Mouse (Mus musculus) forebrain, embryonic 16.5 days (tissue): Measurements from ENCODE around the gene Gm44790. TPM values are rescaled to one million over a fixed set of nuclear protein-coding genes. Genes with fewer than 3 reads are reported as not detected.

ENCODE experiments used
- ATAC-seq: fragments of 200-750 bp; cut with Nextera tagmentation; 2 replicates; pipeline ENCODE4 v1.8.0; 2017; ENCODE audit warnings: mild to moderate bottlenecking, moderate library complexity
- H3K27ac ChIP-seq: fragments of 300-500 bp; sonication (generic); 2 replicates; pipeline ENCODE4 v1.5.1; 2014; ENCODE audit warnings: low read length, control low read depth
- H3K27me3 ChIP-seq: fragments of 300-500 bp; sonication (generic); replicated peaks from 2 replicates; pipeline ENCODE4 v1.6.1; 2014; ENCODE audit warnings: low read length; ENCODE audit not compliant: control insufficient read depth, insufficient read depth
- H3K36me3 ChIP-seq: fragments of 300-500 bp; sonication (generic); 2 replicates; pipeline ENCODE4 v1.6.1; 2014; ENCODE audit not compliant: control insufficient read depth, insufficient read depth
- H3K4me1 ChIP-seq: fragments of 300-500 bp; sonication (generic); replicated peaks from 2 replicates; pipeline ENCODE4 v1.6.1; 2014; ENCODE audit warnings: low read length; ENCODE audit not compliant: control insufficient read depth, insufficient read depth
- H3K4me2 ChIP-seq: fragments of 300-500 bp; sonication (generic); 2 replicates; pipeline ENCODE4 v1.6.1; 2014; ENCODE audit warnings: mild to moderate bottlenecking, low read length, control low read depth
- H3K4me3 ChIP-seq: fragments of 300-500 bp; sonication (generic); replicated peaks from 2 replicates; pipeline ENCODE4 v1.5.1; 2014; ENCODE audit warnings: mild to moderate bottlenecking, low read length, control low read depth
- H3K9ac ChIP-seq: fragments of 300-500 bp; sonication (generic); replicated peaks from 2 replicates; pipeline ENCODE4 v1.6.1; 2014; ENCODE audit warnings: low read depth, low read length, control low read depth
- H3K9me3 ChIP-seq: fragments of 300-500 bp; sonication (generic); 2 replicates; pipeline ENCODE4 v1.6.1; 2016; ENCODE audit warnings: low read length; ENCODE audit not compliant: control insufficient read depth
- WGBS: fragments of 180-500 bp; shearing (Covaris S2); extraction: QIAGEN DNeasy Blood & Tissue Kit; methylation state at CpG from one replicate; pipeline ENCODE4 v1.1.7; 2014; 5-methylcytosine and 5-hydroxymethylcytosine counted together
- polyA plus RNA-seq: library from polyadenylated mRNA; unstranded; fragments of >200 nt; fragmentation: Nextera tagmentation; extraction: Ambion mirVana; gene quantifications from 2 replicates; pipeline ENCODE4 v1.2.1, GENCODE M21; 2015

Gm44790 gene
- polyA plus RNA-seq, 1 experiment from 2014 or later, result not detected

- H3K4me1 ChIP-seq, result peaks cover 24% of the 10 kb centered on the region
- H3K4me2 ChIP-seq, result no peak overlapping the region
- no peak overlapping the region for H3K27ac ChIP-seq
- no peaks in the 10 kb centered on the region for H3K9me3 ChIP-seq
- H3K36me3 ChIP-seq, result peaks cover 36% of the 10 kb centered on the region
- WGBS, result 89% methylated on average over 1 of the region's 1 CpGs
- no peak for ATAC-seq
- no peak overlapping the region for H3K9ac ChIP-seq
- no peaks in the 10 kb centered on the region for H3K27me3 ChIP-seq
- H3K4me3 ChIP-seq, result no peak overlapping the region
Measured at GRCm38 (mm10) chr6:86393187-86393586, 33.3 kb upstream of the Gm44790 start.

DNA sequence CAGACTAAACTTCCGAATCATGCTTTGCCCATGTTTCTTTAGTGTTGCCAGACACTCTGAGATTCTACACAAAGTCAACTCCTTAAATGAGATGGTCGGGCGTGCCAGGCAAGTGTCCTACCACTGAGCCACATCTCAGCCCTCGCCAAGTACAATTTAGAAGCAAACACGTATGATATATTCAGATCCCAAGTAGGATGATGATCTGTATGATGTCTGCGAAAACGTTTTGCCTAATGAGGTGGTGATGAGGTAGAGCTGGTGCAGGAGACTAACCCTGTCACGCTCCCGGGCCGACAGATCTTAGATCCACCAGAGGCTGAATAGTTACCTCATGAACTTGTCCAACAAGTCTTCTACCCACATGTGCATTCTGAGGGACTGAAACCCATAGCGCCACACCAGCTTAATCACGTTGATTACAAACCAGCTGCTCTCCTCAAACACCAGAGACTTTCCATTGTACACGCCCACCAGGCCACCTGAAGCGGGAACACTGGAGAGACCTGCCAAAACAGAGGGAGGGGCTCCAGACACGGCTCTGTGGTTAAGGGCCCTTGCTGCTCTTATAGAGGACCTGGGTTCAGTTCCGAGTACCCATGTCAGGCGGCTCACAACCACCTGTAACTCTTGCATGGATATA is 32.3 kb upstream of the Gm44790 start:
- Histone ChIP-seq H3K36me3 (peaks cover 26% of the 10 kb centered on the region), H3K4me1 (peaks cover 24% of the 10 kb centered on the region), H3K9ac (no peak overlapping the region), H3K9me3 (no peaks in the 10 kb centered on the region), H3K27ac (no peak overlapping the region), H3K27me3 (no peaks in the 10 kb centered on the region), H3K4me3 (no peak overlapping the region), H3K4me2 (no peak overlapping the region)
- no peak for ATAC-seq
- WGBS, result 90% methylated on average over 17 of the region's 17 CpGs

GRCm38 (mm10) chr6:86395021-86395420 is 31.4 kb upstream of the Gm44790 start:
- no peak for ATAC-seq
- WGBS, result 81% methylated on average over 9 of the region's 9 CpGs
- Histone ChIP-seq H3K36me3 (peaks cover 19% of the 10 kb centered on the region), H3K9me3 (no peaks in the 10 kb centered on the region), H3K4me2 (peak overlapping the region; percentile 64), H3K27me3 (no peaks in the 10 kb centered on the region), H3K27ac (no peak overlapping the region), H3K9ac (no peak overlapping the region), H3K4me3 (peak overlapping the region; percentile 92), H3K4me1 (peaks cover 24% of the 10 kb centered on the region)

- no peak for ATAC-seq
- 18% methylated on average over 10 of the region's 10 CpGs for WGBS
- H3K9me3 ChIP-seq, result no peaks in the 10 kb centered on the region
- H3K4me3 ChIP-seq, result peak overlapping the region; percentile 92
- peaks cover 12% of the 10 kb centered on the region for H3K36me3 ChIP-seq
- peak overlapping the region; percentile 99 for H3K9ac ChIP-seq
- peak overlapping the region; percentile 64 for H3K4me2 ChIP-seq
- peaks cover 28% of the 10 kb centered on the region for H3K4me1 ChIP-seq
- H3K27me3 ChIP-seq, result no peaks in the 10 kb centered on the region
- H3K27ac ChIP-seq, result peak overlapping the region; percentile 91
Measured at GRCm38 (mm10) chr6:86395969-86396368, 30.5 kb upstream of the Gm44790 start.

DNA sequence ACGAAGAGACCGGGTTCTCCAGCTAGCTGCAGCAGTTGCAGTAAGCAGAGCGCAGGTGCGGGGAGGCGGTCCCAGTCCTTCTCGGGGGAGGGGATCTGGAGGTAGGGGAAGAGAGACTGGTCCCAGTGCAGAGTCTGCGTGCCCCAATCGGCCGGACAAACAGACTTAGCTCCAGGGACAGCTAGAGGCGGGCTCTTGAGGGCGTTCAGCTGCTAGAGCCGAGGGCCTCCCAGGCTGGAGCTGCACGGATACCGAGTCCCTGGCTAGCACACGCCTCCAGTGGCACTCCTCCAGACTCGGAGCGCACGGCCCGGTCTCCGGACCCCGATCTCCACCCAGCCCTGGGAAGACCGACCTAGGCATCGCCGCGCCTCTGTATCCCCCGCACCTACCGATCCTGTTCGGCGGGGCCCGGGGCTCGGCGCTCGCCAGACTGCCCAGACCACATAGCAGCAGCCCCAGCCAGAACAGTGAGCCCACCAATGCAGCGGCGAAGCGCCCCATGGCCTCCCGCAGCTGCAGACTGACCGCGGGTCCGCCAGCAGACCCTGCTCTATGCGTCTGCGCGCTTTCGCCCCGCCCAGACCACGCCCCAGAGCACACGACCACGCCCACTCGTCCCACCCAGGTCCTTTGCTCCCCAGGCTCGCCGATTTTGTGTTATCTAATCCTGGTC is 29.7 kb upstream of the Gm44790 start, which contains the start of gene Pcyox1:
Pcyox1 (minus strand) TSS at position 574 of the 676 bp plus-strand sequence.
- no peaks in the 10 kb centered on the region for H3K27me3 ChIP-seq
- H3K9ac ChIP-seq, result peak within 1 kb of the TSS; percentile 99
- H3K4me2 ChIP-seq, result peak within 1 kb of the TSS; percentile 64
- H3K27ac ChIP-seq, result peak within 1 kb of the TSS; percentile 91
- H3K9me3 ChIP-seq, result no peaks in the 10 kb centered on the region
- H3K4me1 ChIP-seq, result peaks cover 29% of the 10 kb centered on the region
- 0% methylated on average over 51 of the region's 51 CpGs for WGBS
- peak within 1 kb of the TSS; percentile 92 for H3K4me3 ChIP-seq
- peaks cover 4% of the 10 kb centered on the region for H3K36me3 ChIP-seq
- peak; percentile 96 for ATAC-seq

GRCm38 (mm10) chr6:86397257-86397980 is 29.0 kb upstream of the Gm44790 start:
- H3K4me1 ChIP-seq, result peaks cover 29% of the 10 kb centered on the region
- H3K9me3 ChIP-seq, result no peaks in the 10 kb centered on the region
- H3K27me3 ChIP-seq, result no peaks in the 10 kb centered on the region
- 5% methylated on average over 14 of the region's 14 CpGs for WGBS
- H3K4me3 ChIP-seq, result peak overlapping the region; percentile 92
- H3K36me3 ChIP-seq, result no peaks in the 10 kb centered on the region
- peak overlapping the region; percentile 64 for H3K4me2 ChIP-seq
- ATAC-seq, result no peak; the same call in 1 of the 2 replicates
- peak overlapping the region; percentile 91 for H3K27ac ChIP-seq
- peak overlapping the region; percentile 99 for H3K9ac ChIP-seq

DNA sequence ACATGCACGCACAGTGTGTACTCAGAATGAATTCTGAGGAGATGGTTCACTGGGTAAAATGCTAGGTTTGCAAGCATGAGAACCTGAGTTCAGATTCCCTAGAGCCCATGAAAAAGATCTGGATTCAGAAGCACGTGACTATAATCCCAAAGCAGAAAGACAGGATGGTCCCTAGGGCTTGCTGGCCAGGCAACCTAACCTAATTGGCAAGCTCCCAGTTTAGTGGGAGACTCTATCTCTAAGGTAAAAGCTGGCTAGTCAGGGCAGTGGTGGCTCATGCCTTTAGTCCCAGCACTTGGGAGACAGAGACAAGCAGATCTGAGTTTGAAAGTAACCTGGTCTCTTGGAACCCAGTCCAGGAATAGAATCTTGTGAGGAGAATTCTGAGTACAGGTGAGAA is 27.5 kb upstream of the Gm44790 start:
- WGBS, result 74% methylated on average over 2 of the region's 2 CpGs

GRCm38 (mm10) chr6:86399995-86400394 is 26.5 kb upstream of the Gm44790 start:
- Histone ChIP-seq H3K4me1 (peaks cover 21% of the 10 kb centered on the region), H3K9me3 (no peaks in the 10 kb centered on the region), H3K4me2 (no peak overlapping the region), H3K36me3 (no peaks in the 10 kb centered on the region), H3K9ac (no peak overlapping the region), H3K4me3 (no peak overlapping the region), H3K27me3 (no peaks in the 10 kb centered on the region), H3K27ac (no peak overlapping the region)
- 87% methylated on average over 2 of the region's 2 CpGs for WGBS
- no peak for ATAC-seq

More for the DNA sequence above, 27.5 kb upstream of the Gm44790 start:
- H3K4me2 ChIP-seq, result no peak overlapping the region
- no peak for ATAC-seq
- H3K4me1 ChIP-seq, result peaks cover 29% of the 10 kb centered on the region
- no peaks in the 10 kb centered on the region for H3K36me3 ChIP-seq
- no peak overlapping the region for H3K9ac ChIP-seq
- H3K27ac ChIP-seq, result no peak overlapping the region
- no peak overlapping the region for H3K4me3 ChIP-seq
- H3K27me3 ChIP-seq, result no peaks in the 10 kb centered on the region
- H3K9me3 ChIP-seq, result no peaks in the 10 kb centered on the region

DNA sequence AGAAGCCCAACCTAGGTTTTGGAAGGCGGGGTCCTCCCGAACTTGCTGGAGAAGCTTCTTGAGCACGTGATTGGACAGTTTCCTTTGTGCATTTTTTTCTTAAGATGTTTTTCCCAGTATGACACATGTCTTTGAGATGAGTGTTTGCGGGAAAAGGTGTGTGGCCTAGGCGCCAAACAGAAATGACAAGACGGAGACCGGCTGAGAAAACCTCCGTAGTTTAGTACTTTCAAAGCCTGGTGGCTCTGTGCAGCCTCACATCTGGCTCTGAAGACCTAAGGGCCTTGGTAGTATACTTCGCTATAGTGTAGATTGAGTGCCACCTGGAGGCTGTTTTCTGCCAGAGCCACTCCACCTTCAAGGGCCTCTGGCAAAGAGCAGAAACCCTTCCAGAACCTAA is 25.5 kb upstream of the Gm44790 start:
- Histone ChIP-seq H3K9me3 (no peaks in the 10 kb centered on the region), H3K4me3 (peak overlapping the region; percentile 13; the same call in 1 of the 2 replicates), H3K27me3 (no peaks in the 10 kb centered on the region), H3K36me3 (no peaks in the 10 kb centered on the region), H3K27ac (no peak overlapping the region), H3K4me1 (peaks cover 11% of the 10 kb centered on the region), H3K9ac (no peak overlapping the region), H3K4me2 (peak overlapping the region; percentile 37)
- no peak for ATAC-seq
- WGBS, result 7% methylated on average over 9 of the region's 9 CpGs
